Mouse (Mus musculus) cerebellum, adult 2 months (tissue): Measurements from ENCODE around the gene Rexo4.

Experiments
- CTCF ChIP-seq: fragments of 200-500 bp; IDR thresholded peaks from 2 replicates; pipeline ENCODE4 v1.5.1; 2011; ENCODE audit warnings: low read depth, mild to moderate bottlenecking, control low read depth, low read length, moderate library complexity, borderline replicate concordance; ENCODE audit not compliant: insufficient read depth
- POLR2A ChIP-seq: fragments of 200-500 bp; IDR thresholded peaks from 2 replicates; pipeline ENCODE4 v1.6.1; 2011; ENCODE audit warnings: low read length, control low read depth, borderline replicate concordance; ENCODE audit not compliant: insufficient read depth

DNA sequence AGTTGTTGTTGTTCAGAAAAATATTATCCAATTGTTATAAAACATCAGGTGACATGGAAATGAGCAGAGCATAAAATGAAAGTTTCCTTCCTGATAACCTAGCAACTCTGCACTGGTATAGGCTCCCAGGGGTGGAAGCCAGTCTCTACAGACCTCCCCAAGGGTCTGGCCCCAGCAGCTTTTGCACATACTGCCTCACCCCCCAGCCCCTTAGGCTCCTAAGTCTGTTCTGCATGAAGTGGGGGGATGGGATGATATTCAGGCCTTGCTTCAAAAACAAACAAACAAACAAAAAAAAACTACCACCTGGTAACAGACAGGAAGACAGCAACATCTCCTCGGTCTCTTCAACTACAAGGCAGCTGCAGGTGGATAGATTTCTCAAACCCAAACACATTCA lies 16.2 kb upstream of the Rexo4 start:
- no peak for TF ChIP-seq CTCF
- TF ChIP-seq POLR2A, result no peak
